Mouse (Mus musculus) lung, postnatal 0 days (tissue): ENCODE data around the gene Rgl3.

Source experiments
- CTCF ChIP-seq: IDR thresholded peaks from 2 replicates; pipeline ENCODE4 v1.5.1; 2016; ENCODE audit warnings: antibody characterized with exemption, mild to moderate bottlenecking
- EP300 ChIP-seq: IDR thresholded peaks from 2 replicates; pipeline ENCODE4 v1.6.1; 2016; ENCODE audit warnings: antibody characterized with exemption, mild to moderate bottlenecking, control low read depth

DNA sequence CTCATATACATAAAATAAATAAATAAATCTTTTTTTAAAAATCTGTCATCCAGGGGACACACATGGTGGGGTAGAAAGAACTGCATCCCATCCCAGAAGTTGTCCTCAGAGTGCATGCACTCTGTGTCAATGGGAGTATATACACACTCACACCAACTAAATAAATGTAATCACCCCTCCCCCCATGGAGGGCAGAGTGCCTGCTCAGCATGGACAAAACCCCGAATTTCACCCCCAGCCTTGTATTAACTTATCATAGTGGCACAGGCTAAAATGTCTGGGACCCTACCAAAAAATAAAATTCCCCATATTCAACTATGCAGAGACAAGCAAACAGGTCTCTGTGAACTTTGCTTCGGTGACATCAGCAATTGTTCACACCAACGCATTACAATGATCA lies 34.6 kb downstream of the Rgl3 start:
- TF ChIP-seq CTCF, result no peak
- TF ChIP-seq EP300, result no peak
